Comparison of ENCODE assay signal across 17 mouse cellular contexts in the genomic region with DNA sequence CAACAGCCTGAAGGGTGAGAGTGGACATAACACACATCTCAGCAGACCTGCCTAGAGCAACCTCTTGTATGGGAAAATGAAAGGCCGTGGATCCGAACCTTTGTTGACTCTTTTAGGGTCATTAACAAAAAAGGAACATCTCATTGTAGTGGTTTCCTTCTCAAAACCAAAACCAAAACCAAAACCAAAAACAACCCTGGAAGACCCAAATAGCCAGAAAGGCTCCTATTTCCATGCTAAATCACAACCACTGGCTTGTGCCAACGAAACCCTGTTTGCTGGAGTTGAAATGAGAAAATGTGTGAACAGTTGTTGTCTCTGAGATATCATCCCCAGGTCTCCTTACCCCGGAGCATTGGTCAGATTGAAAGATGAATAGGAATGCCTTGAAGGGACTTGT.
DNase-seq lines count a peak whose midpoint lies in the region; ATAC-seq and TF ChIP-seq lines count a peak whose summit lies in the region.
"Had no signal": no experiment of that assay in that cellular context is flagged by ENCODE, and none has a peak within 500 bp of the region (broad histone marks: within the 10 kb centered on the region; RNA-seq: fewer than 3 reads in every experiment).

No protein-coding gene starts in this region.

- no peak for TF ChIP-seq CTCF in kidney, adult 2 months (conservative IDR thresholded peaks at IDR 0.05; ENCODE audit: insufficient read depth, insufficient read length, low read depth, low read length)

- H3K36me3 ChIP-seq in splenic B cell, adult 2 months (ENCODE audit: control insufficient read depth, insufficient read depth, low read length, poor library complexity, severe bottlenecking), result no peaks in the 10 kb centered on the region
- no peaks in the 10 kb centered on the region for H3K36me3 ChIP-seq in kidney, adult 2 months (ENCODE audit: control insufficient read depth, insufficient read depth, low read length)
- H3K36me3 ChIP-seq: embryonic facial prominence, embryonic 12.5 days; heart, embryonic 12.5 days; hindbrain, embryonic 10.5 days had no signal

- no peak overlapping the region for H3K4me3 ChIP-seq in kidney, adult 2 months (ENCODE audit: insufficient read depth, low read depth, low read length)
- H3K4me3 ChIP-seq: embryonic facial prominence, embryonic 12.5 days; heart, embryonic 12.5 days; hindbrain, embryonic 10.5 days had no signal

- ATAC-seq in CD4-positive, CD25-positive, alpha-beta regulatory T cell, adult 4 months, result peak; percentile 72
- peak; percentile 30; the same call in 1 of the 2 replicates for ATAC-seq in granulocyte monocyte progenitor cell, adult 5-6 weeks (replicated peaks; ENCODE audit: poor library complexity, severe bottlenecking)
- ATAC-seq: forebrain, embryonic 16.5 days; Patski had no signal

- H3K27ac ChIP-seq in kidney, adult 2 months (ENCODE audit: insufficient read depth, low read depth, low read length), result no peak overlapping the region
- H3K27ac ChIP-seq: embryonic facial prominence, embryonic 12.5 days; hindbrain, embryonic 10.5 days; hindbrain, embryonic 14.5 days had no signal

- H3K27me3 ChIP-seq in splenic B cell, adult 2 months (ENCODE audit: control insufficient read depth, insufficient read depth, low read length, poor library complexity, severe bottlenecking), result no peaks in the 10 kb centered on the region
- H3K27me3 ChIP-seq in kidney, adult 2 months (replicated peaks; ENCODE audit: control insufficient read depth, insufficient read depth, low read length), result no peaks in the 10 kb centered on the region
- H3K27me3 ChIP-seq: embryonic facial prominence, embryonic 12.5 days; heart, embryonic 12.5 days; Patski had no signal

- TF ChIP-seq POLR2A in kidney, adult 2 months (IDR thresholded peaks at IDR 0.05; ENCODE audit: low read depth, low read length), result no peak

- DNase-seq in 416B (ENCODE audit: low read depth), result peak; percentile 4
- peak; percentile 32 for DNase-seq in splenic B cell, adult 2 months (ENCODE audit: low read depth, low spot score)
- no peak for DNase-seq in layer of hippocampus, adult 11-12 months (ENCODE audit: low spot score)
- DNase-seq in kidney, adult 2 months, result no peak
- DNase-seq: adrenal gland, adult 2 months; adrenal gland, postnatal 36 days; cerebellum, adult 2 months; cerebellum, postnatal 14 days; gastrocnemius, postnatal 10 days had no signal

- H3K4me1 ChIP-seq in kidney, adult 2 months (ENCODE audit: control insufficient read depth, insufficient read depth, low read length), result no peaks in the 10 kb centered on the region
- H3K4me1 ChIP-seq: embryonic facial prominence, embryonic 12.5 days; heart, embryonic 12.5 days; hindbrain, embryonic 10.5 days had no signal

- WGBS in kidney, adult 2 months, result 81% methylated on average over 4 of the region's 4 CpGs

Comparison
In these comparisons a context has a peak if more than half of its experiments do, and no peak if none do; other contexts are left out.
1. DNase-seq: peak in 416B (single experiment) and splenic B cell, adult 2 months (single experiment); none in layer of hippocampus, adult 11-12 months (single experiment) and kidney, adult 2 months (single experiment).